ENCODE assay signal across 17 mouse cellular contexts in the genomic region with DNA sequence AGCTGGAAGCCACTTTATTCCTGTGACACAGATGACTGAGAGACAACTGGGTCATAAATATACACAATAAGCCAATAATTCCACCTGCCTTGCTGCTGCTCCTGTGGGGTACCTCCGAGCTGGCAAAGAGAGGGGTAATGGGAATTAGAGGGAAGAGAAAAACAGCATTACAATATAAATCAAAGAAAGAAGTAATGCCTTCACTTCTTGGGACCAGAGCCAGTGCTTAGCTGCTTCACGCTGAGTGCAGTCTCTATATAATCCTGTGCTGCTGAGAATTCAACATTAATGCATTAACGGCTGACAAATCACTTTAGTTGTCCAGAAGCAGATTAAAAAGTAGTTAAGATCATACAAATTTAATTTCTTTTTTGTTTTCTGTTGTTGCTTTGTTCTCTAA.
"Had no signal": no experiment of that assay in that cellular context is flagged by ENCODE, and none has a peak within 500 bp of the region (broad histone marks: within the 10 kb centered on the region; RNA-seq: fewer than 3 reads in every experiment).

No protein-coding gene starts in this region.

- H3K27me3 ChIP-seq: liver, embryonic 13.5 days; midbrain, embryonic 13.5 days; neural tube, embryonic 12.5 days had no signal

- H3K36me3 ChIP-seq: liver, embryonic 13.5 days; midbrain, embryonic 13.5 days; neural tube, embryonic 12.5 days had no signal

- ATAC-seq: intestine, postnatal 0 days; midbrain, embryonic 13.5 days had no signal

- H3K4me2 ChIP-seq: liver, embryonic 13.5 days; midbrain, embryonic 13.5 days; neural tube, embryonic 12.5 days had no signal

- H3K4me3 ChIP-seq: liver, embryonic 13.5 days; midbrain, embryonic 13.5 days; neural tube, embryonic 12.5 days had no signal

- DNase-seq: kidney, adult 2 months; kidney, postnatal 10 days; kidney, postnatal 4 days; liver, embryonic 13.5 days; lung, adult 2 months; lung, postnatal 14 days; lung, postnatal 4 days; right cerebral cortex, adult 18-20 months; right cerebral cortex, postnatal 14 days; right cerebral cortex, postnatal 4 days; thymus, adult 2 months; thymus, postnatal 14 days; thymus, postnatal 4 days had no signal

- H3K9me3 ChIP-seq: liver, embryonic 13.5 days; midbrain, embryonic 13.5 days; neural tube, embryonic 12.5 days had no signal

- H3K9ac ChIP-seq: liver, embryonic 13.5 days; midbrain, embryonic 13.5 days; neural tube, embryonic 12.5 days had no signal

- H3K27ac ChIP-seq: liver, embryonic 13.5 days; midbrain, embryonic 13.5 days; neural tube, embryonic 12.5 days; stomach, postnatal 0 days had no signal

- H3K4me1 ChIP-seq: liver, embryonic 13.5 days; midbrain, embryonic 13.5 days; neural tube, embryonic 12.5 days had no signal
